In genomic region chr16:57208342-57208741, GRCm38 (mm10) we compare ENCODE assay signal across 27 mouse cellular contexts. TPM values are rescaled to one million over a fixed set of nuclear protein-coding genes. Genes with fewer than 3 reads are reported as not detected.
DNase-seq lines count a peak whose midpoint lies in the region; ATAC-seq and TF ChIP-seq lines count a peak whose summit lies in the region.
"Had no signal": no experiment of that assay in that cellular context is flagged by ENCODE, and none has a peak within 500 bp of the region (broad histone marks: within the 10 kb centered on the region; RNA-seq: fewer than 3 reads in every experiment).

No protein-coding gene starts in this region.

- H3K4me3 ChIP-seq in limb, embryonic 15.5 days = no peak overlapping the region
- H3K4me3 ChIP-seq in limb, embryonic 10.5 days = no peak overlapping the region
- no peak overlapping the region for H3K4me3 ChIP-seq in lung, postnatal 0 days (ENCODE audit: low read depth, low read length)
- H3K4me3 ChIP-seq: forebrain, embryonic 10.5 days; forebrain, embryonic 13.5 days; heart, embryonic 12.5 days; heart, embryonic 15.5 days; hindbrain, embryonic 10.5 days; hindbrain, embryonic 13.5 days had no signal

- DNase-seq in limb, embryonic 10.5 days (ENCODE audit: low spot score) = no peak
- peak; percentile 64 for DNase-seq in lung, postnatal 0 days (ENCODE audit: low spot score)
- peak; percentile 64 for DNase-seq in lung, postnatal 25 days (ENCODE audit: low spot score)
- DNase-seq in left cerebral cortex, adult 18-20 months (ENCODE audit: low spot score in 2 of 2) = no peak
- no peak for DNase-seq in urinary bladder, postnatal 4 days (ENCODE audit: low spot score in 2 of 2)
- no peak for DNase-seq in kidney, adult 18-20 months
- DNase-seq: adrenal gland, postnatal 10 days; adrenal gland, postnatal 36 days; B cell, adult 2 months; cerebellum, adult 18-20 months; cerebellum, adult 9-10 months; cerebellum, postnatal 14 days; gastrocnemius, postnatal 10 days; gastrocnemius, postnatal 36 days; heart, postnatal 10 days; heart, postnatal 36 days had no signal

- TF ChIP-seq EP300 in lung, postnatal 0 days (IDR thresholded peaks at IDR 0.05) = 0 out of 2 replicates have a peak, but pooled peaks have one; percentile 14

- TF ChIP-seq CTCF in lung, postnatal 0 days (IDR thresholded peaks at IDR 0.05) = no peak

- H3K9ac ChIP-seq in limb, embryonic 15.5 days = no peak overlapping the region
- H3K9ac ChIP-seq in lung, postnatal 0 days (replicated peaks; ENCODE audit: low read depth) = no peak overlapping the region
- H3K9ac ChIP-seq: forebrain, embryonic 13.5 days; heart, embryonic 12.5 days; heart, embryonic 15.5 days; hindbrain, embryonic 13.5 days had no signal

- peaks cover 30% of the 10 kb centered on the region for H3K36me3 ChIP-seq in limb, embryonic 15.5 days
- H3K36me3 ChIP-seq in limb, embryonic 10.5 days = peaks cover 30% of the 10 kb centered on the region
- H3K36me3 ChIP-seq in lung, postnatal 0 days (ENCODE audit: insufficient read depth, low read length) = peaks cover 15% of the 10 kb centered on the region; the same call in 1 of the 2 replicates

- ATAC-seq in limb, embryonic 15.5 days (ENCODE audit: insufficient number of reproducible peaks, low FRiP score, low TSS enrichment, low read depth) = no peak
- peak; percentile 87 for ATAC-seq in lung, postnatal 0 days
- ATAC-seq: forebrain, embryonic 13.5 days; forebrain, embryonic 16.5 days; Patski had no signal

- 62% methylated on average over 2 of the region's 2 CpGs for WGBS in limb, embryonic 15.5 days
- 91% methylated on average over 2 of the region's 2 CpGs for WGBS in limb, embryonic 10.5 days
- WGBS in lung, postnatal 0 days = 48% methylated on average over 2 of the region's 2 CpGs

- H3K4me1 ChIP-seq in limb, embryonic 15.5 days = no peaks in the 10 kb centered on the region
- H3K4me1 ChIP-seq in limb, embryonic 10.5 days = no peaks in the 10 kb centered on the region
- H3K4me1 ChIP-seq in lung, postnatal 0 days (ENCODE audit: insufficient read depth, low read depth, low read length) = no peaks in the 10 kb centered on the region
- H3K4me1 ChIP-seq: forebrain, embryonic 10.5 days; forebrain, embryonic 13.5 days; heart, embryonic 15.5 days; hindbrain, embryonic 10.5 days; hindbrain, embryonic 13.5 days had no signal

- H3K4me2 ChIP-seq in limb, embryonic 15.5 days = no peak overlapping the region
- no peak overlapping the region for H3K4me2 ChIP-seq in lung, postnatal 0 days (replicated peaks; ENCODE audit: low read depth, low read length)
- H3K4me2 ChIP-seq: forebrain, embryonic 13.5 days; heart, embryonic 12.5 days; heart, embryonic 15.5 days; hindbrain, embryonic 13.5 days had no signal

- 0 out of 2 replicates have a peak overlapping the region, but pooled peaks have one; percentile 13 for H3K27ac ChIP-seq in limb, embryonic 15.5 days
- no peak overlapping the region for H3K27ac ChIP-seq in limb, embryonic 10.5 days
- H3K27ac ChIP-seq in lung, postnatal 0 days (ENCODE audit: low read length) = no peak overlapping the region
- H3K27ac ChIP-seq: forebrain, embryonic 10.5 days; forebrain, embryonic 13.5 days; heart, embryonic 15.5 days; hindbrain, embryonic 10.5 days; hindbrain, embryonic 13.5 days had no signal

- no peaks in the 10 kb centered on the region for H3K9me3 ChIP-seq in limb, embryonic 15.5 days
- no peaks in the 10 kb centered on the region for H3K9me3 ChIP-seq in limb, embryonic 10.5 days (replicated peaks)
- no peaks in the 10 kb centered on the region for H3K9me3 ChIP-seq in lung, postnatal 0 days (ENCODE audit: low read length)
- H3K9me3 ChIP-seq: forebrain, embryonic 10.5 days; forebrain, embryonic 13.5 days; G1E; heart, embryonic 12.5 days; heart, embryonic 15.5 days; hindbrain, embryonic 10.5 days; hindbrain, embryonic 13.5 days had no signal

- H3K27me3 ChIP-seq in limb, embryonic 15.5 days = no peaks in the 10 kb centered on the region
- no peaks in the 10 kb centered on the region for H3K27me3 ChIP-seq in limb, embryonic 10.5 days (ENCODE audit: low read depth, poor library complexity, severe bottlenecking)
- H3K27me3 ChIP-seq in lung, postnatal 0 days (replicated peaks; ENCODE audit: insufficient read depth, low read length) = no peaks in the 10 kb centered on the region
- H3K27me3 ChIP-seq: CH12.LX; forebrain, embryonic 13.5 days; heart, embryonic 12.5 days; heart, embryonic 15.5 days; hindbrain, embryonic 13.5 days; Patski had no signal

RNA-seq across cellular contexts. Expression of gene Tbc1d23, which starts 23.0 kb away (rescaled TPM):
- 34.6 and 36.3 TPM in 2 replicates for polyA plus RNA-seq in limb, embryonic 15.5 days (2015; fragmentation: Nextera tagmentation; extraction: Ambion mirVana)
- 16.5 and 23.5 TPM in 2 replicates for polyA plus RNA-seq in limb, embryonic 10.5 days (2016; fragmentation: Nextera tagmentation; extraction: Ambion mirVana)
- polyA plus RNA-seq in lung, postnatal 0 days (2015; fragmentation: Nextera tagmentation; extraction: Ambion mirVana) = 22.9 and 23.5 TPM in 2 replicates
- 10 to 100 TPM; 45.3 to 45.8 TPM for total RNA-seq in left cerebral cortex, adult 18-20 months (2021)

RNA-seq across cellular contexts. Expression of gene Nit2, which starts 41.2 kb away (rescaled TPM):
- 78.4 and 82.3 TPM in 2 replicates for polyA plus RNA-seq in limb, embryonic 15.5 days (2015; fragmentation: Nextera tagmentation; extraction: Ambion mirVana)
- 66.1 and 67.1 TPM in 2 replicates for polyA plus RNA-seq in limb, embryonic 10.5 days (2016; fragmentation: Nextera tagmentation; extraction: Ambion mirVana)
- polyA plus RNA-seq in lung, postnatal 0 days (2015; fragmentation: Nextera tagmentation; extraction: Ambion mirVana) = 35.8 and 40.0 TPM in 2 replicates
- total RNA-seq in left cerebral cortex, adult 18-20 months (2021) = 10 to 100 TPM; 12.4 to 13.2 TPM

Comparison
In these comparisons a context has a peak if more than half of its experiments do, and no peak if none do; other contexts are left out.
1. DNase-seq: peak in lung, postnatal 0 days (single experiment) and lung, postnatal 25 days (single experiment); none in limb, embryonic 10.5 days (single experiment), left cerebral cortex, adult 18-20 months (0 of 2), urinary bladder, postnatal 4 days (0 of 2) and kidney, adult 18-20 months (single experiment).